Mouse (Mus musculus): ENCODE measurements around the gene Zfp791. TPM values are rescaled to one million over a fixed set of nuclear protein-coding genes. Genes with fewer than 3 reads are reported as not detected.
"Not testable (repeated sequence)": the region's sequence is repeated elsewhere in the genome, so short reads cannot be mapped to it uniquely, and the experiment has no call there.

Gene Zfp791
- total and polyA plus RNA-seq, 2 experiments = 0.38 to 2.8 TPM

- Histone ChIP-seq H3K27me3 (ENCODE audit: control insufficient read depth, insufficient read depth, low read length) (no peaks in the 10 kb centered on the region), H3K9ac (ENCODE audit: low read depth, low read length) (no peak overlapping the region), H3K36me3 (ENCODE audit: control insufficient read depth, insufficient read depth, low read length) (peaks cover 30% of the 10 kb centered on the region), H3K4me1 (ENCODE audit: control insufficient read depth, insufficient read depth, low read length) (no peaks in the 10 kb centered on the region), H3K79me2 (ENCODE audit: control insufficient read depth, insufficient read depth, low read length) (no peaks in the 10 kb centered on the region), H3K27ac (replicated peaks; ENCODE audit: insufficient read depth, low read depth, low read length) (no peak overlapping the region), H3K4me3 (ENCODE audit: insufficient read depth, low read depth, low read length) (no peak overlapping the region)
- no peak for DNase-seq (ENCODE audit: extremely low read depth, low read depth, low spot score)
- TF ChIP-seq CTCF (IDR thresholded peaks at IDR 0.05; ENCODE audit: low read depth, low read length) (no peak), POLR2A (IDR thresholded peaks at IDR 0.05; ENCODE audit: extremely low read depth, insufficient read depth, low read length) (no peak)
- 92% methylated on average over 11 of the region's 11 CpGs for WGBS
These were observed 32.0 kb downstream of the Zfp791 start for GRCm38 (mm10) chr8:85090856-85091255.

- Histone ChIP-seq H3K9ac (ENCODE audit: low read depth, low read length) (no peak overlapping the region), H3K79me2 (ENCODE audit: control insufficient read depth, insufficient read depth, low read length) (peaks cover 5% of the 10 kb centered on the region; the same call in 1 of the 2 replicates), H3K4me1 (ENCODE audit: control insufficient read depth, insufficient read depth, low read length) (peaks cover 7% of the 10 kb centered on the region), H3K36me3 (ENCODE audit: control insufficient read depth, insufficient read depth, low read length) (peaks cover 31% of the 10 kb centered on the region), H3K27me3 (ENCODE audit: control insufficient read depth, insufficient read depth, low read length) (no peaks in the 10 kb centered on the region), H3K27ac (replicated peaks; ENCODE audit: insufficient read depth, low read depth, low read length) (no peak overlapping the region), H3K4me3 (ENCODE audit: insufficient read depth, low read depth, low read length) (no peak overlapping the region)
- WGBS = 29% methylated on average over 2 of the region's 2 CpGs
- no peak for TF ChIP-seq POLR2A (IDR thresholded peaks at IDR 0.05; ENCODE audit: extremely low read depth, insufficient read depth, low read length)
- no peak for TF ChIP-seq CTCF (IDR thresholded peaks at IDR 0.05; ENCODE audit: low read depth, low read length)
- no peak for DNase-seq (ENCODE audit: extremely low read depth, low read depth, low spot score)
These were observed 34.1 kb downstream of the Zfp791 start for GRCm38 (mm10) chr8:85088771-85089170.

- no peak overlapping the region for H3K4me3 ChIP-seq (ENCODE audit: insufficient read depth, low read depth, low read length)
- H3K27me3 ChIP-seq (ENCODE audit: control insufficient read depth, insufficient read depth, low read length) = no peaks in the 10 kb centered on the region
- 92% methylated on average over 3 of the region's 3 CpGs for WGBS
- DNase-seq (ENCODE audit: extremely low read depth, low read depth, low spot score) = no peak
- H3K36me3 ChIP-seq (ENCODE audit: control insufficient read depth, insufficient read depth, low read length) = peaks cover 23% of the 10 kb centered on the region
- peaks cover 17% of the 10 kb centered on the region for H3K4me1 ChIP-seq (ENCODE audit: control insufficient read depth, insufficient read depth, low read length)
- H3K27ac ChIP-seq (replicated peaks; ENCODE audit: insufficient read depth, low read depth, low read length) = no peak overlapping the region
- no peak overlapping the region for H3K9ac ChIP-seq (ENCODE audit: low read depth, low read length)
- TF ChIP-seq POLR2A (IDR thresholded peaks at IDR 0.05; ENCODE audit: extremely low read depth, insufficient read depth, low read length) = no peak
- TF ChIP-seq CTCF (IDR thresholded peaks at IDR 0.05; ENCODE audit: low read depth, low read length) = no peak
- peaks cover 5% of the 10 kb centered on the region; the same call in 1 of the 2 replicates for H3K79me2 ChIP-seq (ENCODE audit: control insufficient read depth, insufficient read depth, low read length)
These were observed 36.7 kb downstream of the Zfp791 start for GRCm38 (mm10) chr8:85086238-85086637.

- no peaks in the 10 kb centered on the region for H3K27me3 ChIP-seq (ENCODE audit: control insufficient read depth, insufficient read depth, low read length)
- peaks cover 23% of the 10 kb centered on the region for H3K36me3 ChIP-seq (ENCODE audit: control insufficient read depth, insufficient read depth, low read length)
- peaks cover 5% of the 10 kb centered on the region; the same call in 1 of the 2 replicates for H3K79me2 ChIP-seq (ENCODE audit: control insufficient read depth, insufficient read depth, low read length)
- peaks cover 19% of the 10 kb centered on the region for H3K4me1 ChIP-seq (ENCODE audit: control insufficient read depth, insufficient read depth, low read length)
- no peak overlapping the region; the same call in 1 of the 2 replicates for H3K9ac ChIP-seq (ENCODE audit: low read depth, low read length)
- WGBS = 65% methylated on average over 8 of the region's 8 CpGs
- TF ChIP-seq CTCF (IDR thresholded peaks at IDR 0.05; ENCODE audit: low read depth, low read length) (no peak), POLR2A (IDR thresholded peaks at IDR 0.05; ENCODE audit: extremely low read depth, insufficient read depth, low read length) (no peak)
- DNase-seq (ENCODE audit: extremely low read depth, low read depth, low spot score) = no peak
- no peak overlapping the region for H3K4me3 ChIP-seq (ENCODE audit: insufficient read depth, low read depth, low read length)
- no peak overlapping the region for H3K27ac ChIP-seq (replicated peaks; ENCODE audit: insufficient read depth, low read depth, low read length)
These were observed 38.3 kb downstream of the Zfp791 start for GRCm38 (mm10) chr8:85084633-85085032.

GRCm38 (mm10) chr8:85083108-85083813, 39.6 kb downstream of the Zfp791 start, which contains the start of gene Man2b1:
Gene Man2b1, plus strand, starts transcription at chr8:85083270.
- TF ChIP-seq POLR2A (IDR thresholded peaks at IDR 0.05; ENCODE audit: extremely low read depth, insufficient read depth, low read length) (peak; percentile 98), CTCF (IDR thresholded peaks at IDR 0.05; ENCODE audit: low read depth, low read length) (peak; percentile 9; the same call in 1 of the 2 replicates)
- Histone ChIP-seq H3K36me3 (ENCODE audit: control insufficient read depth, insufficient read depth, low read length) (peaks cover 20% of the 10 kb centered on the region), H3K27me3 (ENCODE audit: control insufficient read depth, insufficient read depth, low read length) (no peaks in the 10 kb centered on the region), H3K9ac (ENCODE audit: low read depth, low read length) (peak within 1 kb of the TSS; percentile 90), H3K79me2 (ENCODE audit: control insufficient read depth, insufficient read depth, low read length) (peaks cover 5% of the 10 kb centered on the region; the same call in 1 of the 2 replicates), H3K4me1 (ENCODE audit: control insufficient read depth, insufficient read depth, low read length) (peaks cover 25% of the 10 kb centered on the region), H3K4me3 (ENCODE audit: insufficient read depth, low read depth, low read length) (peak within 1 kb of the TSS; percentile 95), H3K27ac (replicated peaks; ENCODE audit: insufficient read depth, low read depth, low read length) (peak within 1 kb of the TSS; percentile 85)
- peak; percentile 92 for DNase-seq (ENCODE audit: extremely low read depth, low read depth, low spot score)
- WGBS = under 1% methylated on average over 30 of the region's 30 CpGs

GRCm38 (mm10) chr8:85082169-85082568, 40.7 kb downstream of the Zfp791 start:
- not testable (repeated sequence) for H3K27me3 ChIP-seq (ENCODE audit: control insufficient read depth, insufficient read depth, low read length); H3K4me3 ChIP-seq (ENCODE audit: insufficient read depth, low read depth, low read length); H3K9ac ChIP-seq (ENCODE audit: low read depth, low read length); H3K27ac ChIP-seq (replicated peaks; ENCODE audit: insufficient read depth, low read depth, low read length); DNase-seq (ENCODE audit: extremely low read depth, low read depth, low spot score); H3K79me2 ChIP-seq (ENCODE audit: control insufficient read depth, insufficient read depth, low read length)
- WGBS = 71% methylated on average over 4 of the region's 4 CpGs
- Histone ChIP-seq H3K4me1 (ENCODE audit: control insufficient read depth, insufficient read depth, low read length) (peaks cover 25% of the 10 kb centered on the region), H3K36me3 (ENCODE audit: control insufficient read depth, insufficient read depth, low read length) (peaks cover 13% of the 10 kb centered on the region)

Measured in liver, adult 2 months (tissue).